In the genomic region with DNA sequence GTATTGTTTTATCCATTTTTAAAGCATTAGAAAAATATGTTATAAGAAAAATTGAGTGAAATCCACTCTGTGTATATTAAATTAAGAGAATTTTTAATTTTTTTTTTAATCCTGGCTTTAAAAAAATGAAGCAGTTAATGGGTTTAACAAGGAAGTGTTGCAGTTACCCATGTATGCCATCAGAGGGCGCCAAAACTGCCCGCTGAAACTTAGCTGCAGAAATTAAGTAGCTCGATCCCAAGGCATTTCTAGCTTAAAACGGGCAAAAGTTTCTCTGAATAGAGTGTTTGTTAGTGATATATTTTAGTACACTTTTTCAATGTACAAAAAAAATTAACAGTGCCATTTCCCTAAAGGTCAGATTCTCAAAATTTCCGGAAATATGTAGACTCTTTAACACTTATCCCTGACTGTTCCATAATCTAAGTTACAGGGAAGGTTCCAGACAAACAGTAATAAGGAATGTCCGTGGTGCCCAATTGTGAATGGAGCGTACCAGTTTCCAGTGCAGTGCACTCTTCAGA, we compare ENCODE assay signal across 9 mouse cellular contexts.
DNase-seq lines count a peak whose midpoint lies in the region; ATAC-seq and TF ChIP-seq lines count a peak whose summit lies in the region.
"Had no signal": no experiment of that assay in that cellular context is flagged by ENCODE, and none has a peak within 500 bp of the region (broad histone marks: within the 10 kb centered on the region; RNA-seq: fewer than 3 reads in every experiment).

No protein-coding gene starts in this region.

- ATAC-seq in forebrain, embryonic 14.5 days, result no peak
- ATAC-seq in liver, embryonic 13.5 days (ENCODE audit: low read depth), result no peak
- ATAC-seq in activated CD4-positive, CD25-positive, alpha-beta regulatory T cell, adult 4 months, result no peak

- no peak overlapping the region for H3K4me2 ChIP-seq in forebrain, embryonic 14.5 days (ENCODE audit: low read length)
- peak overlapping the region; percentile 67 for H3K4me2 ChIP-seq in liver, embryonic 13.5 days
- H3K4me2 ChIP-seq: limb, embryonic 15.5 days had no signal

- H3K4me3 ChIP-seq in thymus, adult 2 months (ENCODE audit: control insufficient read depth, insufficient read depth, low read length), result no peak overlapping the region
- no peak overlapping the region for H3K4me3 ChIP-seq in forebrain, embryonic 14.5 days (ENCODE audit: low read depth, low read length)
- peak overlapping the region; percentile 50 for H3K4me3 ChIP-seq in liver, embryonic 13.5 days (replicated peaks)
- H3K4me3 ChIP-seq: limb, embryonic 15.5 days had no signal

- no peak overlapping the region for H3K27ac ChIP-seq in thymus, adult 2 months (ENCODE audit: control insufficient read depth, insufficient read depth, low read length)
- H3K27ac ChIP-seq in forebrain, embryonic 14.5 days (ENCODE audit: low read depth, low read length), result no peak overlapping the region
- H3K27ac ChIP-seq in liver, embryonic 13.5 days, result peak overlapping the region; percentile 68
- H3K27ac ChIP-seq: limb, embryonic 15.5 days had no signal

- no peak for TF ChIP-seq CTCF in thymus, adult 2 months (IDR thresholded peaks at IDR 0.05; ENCODE audit: borderline replicate concordance, control insufficient read depth, extremely low read depth, insufficient read depth, low read length, poor library complexity)

- no peak for TF ChIP-seq POLR2A in thymus, adult 2 months (IDR thresholded peaks at IDR 0.05; ENCODE audit: control insufficient read depth, extremely low read depth, insufficient read depth, low read length, poor library complexity)

- H3K27me3 ChIP-seq in thymus, adult 2 months (ENCODE audit: control insufficient read depth, insufficient read depth, low read length), result no peaks in the 10 kb centered on the region
- H3K27me3 ChIP-seq in forebrain, embryonic 14.5 days (replicated peaks; ENCODE audit: control insufficient read depth, insufficient read depth, low read length), result no peaks in the 10 kb centered on the region
- no peaks in the 10 kb centered on the region for H3K27me3 ChIP-seq in liver, embryonic 13.5 days
- H3K27me3 ChIP-seq: limb, embryonic 15.5 days had no signal

- WGBS in thymus, adult 2 months, result 26% methylated on average over 7 of the region's 7 CpGs
- WGBS in forebrain, embryonic 14.5 days, result 13% methylated on average over 7 of the region's 7 CpGs
- WGBS in liver, embryonic 13.5 days (ENCODE audit: insufficient replicate concordance), result 18% methylated on average over 7 of the region's 7 CpGs

- DNase-seq in thymus, adult 2 months, result peak; percentile 40
- no peak for DNase-seq in thymus, adult 18-20 months
- peak; percentile 46 to 65 for DNase-seq in adrenal gland, postnatal 36 days
- DNase-seq in forebrain, embryonic 14.5 days (ENCODE audit: low spot score), result peak; percentile 85
- peak; percentile 19 to 26 for DNase-seq in kidney, adult 8-10 months
- peak; percentile 26 for DNase-seq in liver, embryonic 13.5 days
- DNase-seq in retina, postnatal 1 day, result peak; percentile 72

- no peak overlapping the region for H3K9ac ChIP-seq in forebrain, embryonic 14.5 days (ENCODE audit: low read length)
- peak overlapping the region; percentile 51 for H3K9ac ChIP-seq in liver, embryonic 13.5 days
- H3K9ac ChIP-seq: limb, embryonic 15.5 days had no signal

- no peaks in the 10 kb centered on the region for H3K36me3 ChIP-seq in thymus, adult 2 months (ENCODE audit: control insufficient read depth, insufficient read depth, low read length)
- H3K36me3 ChIP-seq in forebrain, embryonic 14.5 days (ENCODE audit: control insufficient read depth, insufficient read depth, low read length), result no peaks in the 10 kb centered on the region
- no peaks in the 10 kb centered on the region for H3K36me3 ChIP-seq in liver, embryonic 13.5 days
- H3K36me3 ChIP-seq: limb, embryonic 15.5 days had no signal

- H3K9me3 ChIP-seq in forebrain, embryonic 14.5 days (replicated peaks; ENCODE audit: control insufficient read depth, low read length), result no peaks in the 10 kb centered on the region
- no peaks in the 10 kb centered on the region for H3K9me3 ChIP-seq in liver, embryonic 13.5 days (replicated peaks)
- H3K9me3 ChIP-seq: limb, embryonic 15.5 days had no signal

- no peaks in the 10 kb centered on the region for H3K4me1 ChIP-seq in thymus, adult 2 months (replicated peaks; ENCODE audit: control insufficient read depth, insufficient read depth, low read length)
- no peaks in the 10 kb centered on the region for H3K4me1 ChIP-seq in forebrain, embryonic 14.5 days (ENCODE audit: control insufficient read depth, insufficient read depth, low read length)
- peaks cover 17% of the 10 kb centered on the region for H3K4me1 ChIP-seq in liver, embryonic 13.5 days (replicated peaks)
- H3K4me1 ChIP-seq: limb, embryonic 15.5 days had no signal

Comparison
In these comparisons a context has a peak if more than half of its experiments do, and no peak if none do; other contexts are left out.
1. DNase-seq: peak in thymus, adult 2 months (single experiment), adrenal gland, postnatal 36 days (2 of 2), forebrain, embryonic 14.5 days (single experiment), kidney, adult 8-10 months (2 of 2), liver, embryonic 13.5 days (single experiment) and retina, postnatal 1 day (single experiment); none in thymus, adult 18-20 months (0 of 2).